Mouse (Mus musculus): ENCODE measurements at regions not wholly inside any gene's neighbourhood (a gene's known extent, or its start where the extent isn't known, plus 50 kb on each side); places are given as distances from the start of the nearest gene placed in this dataset.

- Histone ChIP-seq H3K4me3 (ENCODE audit: low read depth, low read length) (no peak overlapping the region), H3K36me3 (ENCODE audit: control insufficient read depth, insufficient read depth, low read length) (no peaks in the 10 kb centered on the region), H3K27me3 (ENCODE audit: control insufficient read depth, insufficient read depth, low read length) (no peaks in the 10 kb centered on the region), H3K4me1 (ENCODE audit: control insufficient read depth, insufficient read depth, low read length) (no peaks in the 10 kb centered on the region), H3K4me2 (replicated peaks; ENCODE audit: low read depth, low read length) (no peak overlapping the region), H3K9me3 (ENCODE audit: control insufficient read depth, low read depth, low read length) (no peaks in the 10 kb centered on the region), H3K27ac (ENCODE audit: low read length) (no peak overlapping the region), H3K9ac (replicated peaks; ENCODE audit: low read depth, low read length) (no peak overlapping the region)
- no peak for ATAC-seq (ENCODE audit: insufficient number of reproducible peaks, insufficient read depth, low FRiP score, low read depth)
- WGBS: 100% methylated on average over 1 of the region's 1 CpGs
These were observed 60.5 kb upstream of the Eef2kmt start for GRCm38 (mm10) chr16:5316271-5316670.

- H3K9ac ChIP-seq (replicated peaks; ENCODE audit: low read depth, low read length): no peak overlapping the region
- no peaks in the 10 kb centered on the region for H3K9me3 ChIP-seq (ENCODE audit: control insufficient read depth, low read depth, low read length)
- H3K4me2 ChIP-seq (replicated peaks; ENCODE audit: low read depth, low read length): no peak overlapping the region
- H3K4me3 ChIP-seq (ENCODE audit: low read depth, low read length): no peak overlapping the region
- WGBS: 78% methylated on average over 6 of the region's 6 CpGs
- H3K27me3 ChIP-seq (ENCODE audit: control insufficient read depth, insufficient read depth, low read length): no peaks in the 10 kb centered on the region
- no peak for ATAC-seq (ENCODE audit: insufficient number of reproducible peaks, insufficient read depth, low FRiP score, low read depth)
- H3K27ac ChIP-seq (ENCODE audit: low read length): no peak overlapping the region
- no peaks in the 10 kb centered on the region for H3K4me1 ChIP-seq (ENCODE audit: control insufficient read depth, insufficient read depth, low read length)
- no peaks in the 10 kb centered on the region for H3K36me3 ChIP-seq (ENCODE audit: control insufficient read depth, insufficient read depth, low read length)
These were observed 57.5 kb upstream of the Eef2kmt start for GRCm38 (mm10) chr16:5313261-5313660.

DNA sequence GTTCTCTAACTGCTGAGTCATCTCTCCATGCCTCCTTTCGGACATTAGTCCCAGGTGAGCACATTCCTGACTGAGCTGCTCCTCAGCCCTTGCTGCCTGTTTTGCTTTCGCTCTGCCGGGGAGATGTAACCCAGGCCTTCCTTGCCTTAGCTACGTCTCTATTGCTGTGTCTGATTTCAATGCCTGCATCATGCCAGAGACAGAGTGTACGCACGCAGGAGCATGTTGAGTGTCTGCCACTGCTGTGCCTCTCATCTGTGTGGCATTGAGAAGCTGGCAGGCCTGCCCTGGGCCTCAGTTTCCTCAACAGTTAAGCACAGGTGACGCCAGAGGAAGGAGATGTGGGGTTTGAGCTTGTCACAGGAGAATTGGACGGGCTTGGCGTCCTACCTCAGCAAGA, 55.7 kb upstream of the Eef2kmt start:
- H3K4me3 ChIP-seq (ENCODE audit: low read depth, low read length): no peak overlapping the region
- no peak overlapping the region for H3K4me2 ChIP-seq (replicated peaks; ENCODE audit: low read depth, low read length)
- 79% methylated on average over 9 of the region's 9 CpGs for WGBS
- no peaks in the 10 kb centered on the region for H3K4me1 ChIP-seq (ENCODE audit: control insufficient read depth, insufficient read depth, low read length)
- H3K9ac ChIP-seq (replicated peaks; ENCODE audit: low read depth, low read length): no peak overlapping the region
- H3K9me3 ChIP-seq (ENCODE audit: control insufficient read depth, low read depth, low read length): no peaks in the 10 kb centered on the region
- H3K27ac ChIP-seq (ENCODE audit: low read length): no peak overlapping the region
- H3K27me3 ChIP-seq (ENCODE audit: control insufficient read depth, insufficient read depth, low read length): peaks cover 5% of the 10 kb centered on the region
- H3K36me3 ChIP-seq (ENCODE audit: control insufficient read depth, insufficient read depth, low read length): no peaks in the 10 kb centered on the region
- ATAC-seq (ENCODE audit: insufficient number of reproducible peaks, insufficient read depth, low FRiP score, low read depth): no peak

GRCm38 (mm10) chr16:5310736-5311135, 55.0 kb upstream of the Eef2kmt start:
- no peaks in the 10 kb centered on the region for H3K36me3 ChIP-seq (ENCODE audit: control insufficient read depth, insufficient read depth, low read length)
- 92% methylated on average over 10 of the region's 10 CpGs for WGBS
- no peaks in the 10 kb centered on the region for H3K4me1 ChIP-seq (ENCODE audit: control insufficient read depth, insufficient read depth, low read length)
- H3K9ac ChIP-seq (replicated peaks; ENCODE audit: low read depth, low read length): no peak overlapping the region
- no peak overlapping the region for H3K27ac ChIP-seq (ENCODE audit: low read length)
- H3K27me3 ChIP-seq (ENCODE audit: control insufficient read depth, insufficient read depth, low read length): peaks cover 5% of the 10 kb centered on the region
- H3K4me3 ChIP-seq (ENCODE audit: low read depth, low read length): no peak overlapping the region
- no peak for ATAC-seq (ENCODE audit: insufficient number of reproducible peaks, insufficient read depth, low FRiP score, low read depth)
- no peak overlapping the region for H3K4me2 ChIP-seq (replicated peaks; ENCODE audit: low read depth, low read length)
- H3K9me3 ChIP-seq (ENCODE audit: control insufficient read depth, low read depth, low read length): no peaks in the 10 kb centered on the region

- no peak overlapping the region for H3K4me3 ChIP-seq (ENCODE audit: low read depth, low read length)
- 61% methylated on average over 7 of the region's 7 CpGs for WGBS
- H3K27me3 ChIP-seq (ENCODE audit: control insufficient read depth, insufficient read depth, low read length): peaks cover 5% of the 10 kb centered on the region
- ATAC-seq (ENCODE audit: insufficient number of reproducible peaks, insufficient read depth, low FRiP score, low read depth): no peak
- H3K9me3 ChIP-seq (ENCODE audit: control insufficient read depth, low read depth, low read length): no peaks in the 10 kb centered on the region
- no peaks in the 10 kb centered on the region for H3K4me1 ChIP-seq (ENCODE audit: control insufficient read depth, insufficient read depth, low read length)
- no peak overlapping the region for H3K27ac ChIP-seq (ENCODE audit: low read length)
- no peaks in the 10 kb centered on the region for H3K36me3 ChIP-seq (ENCODE audit: control insufficient read depth, insufficient read depth, low read length)
- no peak overlapping the region for H3K9ac ChIP-seq (replicated peaks; ENCODE audit: low read depth, low read length)
- H3K4me2 ChIP-seq (replicated peaks; ENCODE audit: low read depth, low read length): no peak overlapping the region
These were observed 52.0 kb upstream of the Eef2kmt start for GRCm38 (mm10) chr16:5307761-5308160.

DNA sequence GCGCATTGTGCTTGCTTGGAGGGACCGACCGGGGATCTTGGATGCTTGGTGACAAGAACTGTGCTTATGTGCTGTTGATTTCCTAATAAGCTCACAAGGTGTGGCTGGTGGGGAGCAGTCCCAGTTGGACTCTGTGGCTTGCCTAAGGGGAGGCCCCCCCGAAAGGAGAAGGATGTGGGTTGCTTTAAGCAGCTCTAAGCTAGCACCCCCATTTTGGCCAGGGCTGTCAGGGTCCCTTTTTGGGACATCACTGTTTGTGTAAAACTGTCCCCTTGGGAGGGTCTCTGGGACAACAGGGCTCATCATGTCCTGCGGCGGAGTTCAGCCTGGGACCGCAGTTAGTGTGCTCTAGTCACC, 51.4 kb upstream of the Eef2kmt start:
- Histone ChIP-seq H3K27ac (ENCODE audit: low read length) (no peak overlapping the region), H3K9ac (replicated peaks; ENCODE audit: low read depth, low read length) (0 out of 2 replicates have a peak overlapping the region, but pooled peaks have one; percentile 28), H3K4me1 (ENCODE audit: control insufficient read depth, insufficient read depth, low read length) (no peaks in the 10 kb centered on the region), H3K36me3 (ENCODE audit: control insufficient read depth, insufficient read depth, low read length) (no peaks in the 10 kb centered on the region), H3K27me3 (ENCODE audit: control insufficient read depth, insufficient read depth, low read length) (peaks cover 5% of the 10 kb centered on the region), H3K4me2 (replicated peaks; ENCODE audit: low read depth, low read length) (peak overlapping the region; percentile 86), H3K9me3 (ENCODE audit: control insufficient read depth, low read depth, low read length) (no peaks in the 10 kb centered on the region), H3K4me3 (ENCODE audit: low read depth, low read length) (peak overlapping the region; percentile 33)
- 69% methylated on average over 7 of the region's 7 CpGs for WGBS
- no peak for ATAC-seq (ENCODE audit: insufficient number of reproducible peaks, insufficient read depth, low FRiP score, low read depth)

GRCm38 (mm10) chr16:5306588-5307248, 50.9 kb upstream of the Eef2kmt start:
- Histone ChIP-seq H3K27me3 (ENCODE audit: control insufficient read depth, insufficient read depth, low read length) (peaks cover 5% of the 10 kb centered on the region), H3K4me2 (replicated peaks; ENCODE audit: low read depth, low read length) (peak overlapping the region; percentile 86), H3K27ac (ENCODE audit: low read length) (no peak overlapping the region), H3K4me3 (ENCODE audit: low read depth, low read length) (peak overlapping the region; percentile 33), H3K4me1 (ENCODE audit: control insufficient read depth, insufficient read depth, low read length) (no peaks in the 10 kb centered on the region), H3K36me3 (ENCODE audit: control insufficient read depth, insufficient read depth, low read length) (no peaks in the 10 kb centered on the region), H3K9me3 (ENCODE audit: control insufficient read depth, low read depth, low read length) (no peaks in the 10 kb centered on the region), H3K9ac (replicated peaks; ENCODE audit: low read depth, low read length) (peak overlapping the region; percentile 28; the same call in 1 of the 2 replicates)
- 2% methylated on average over 36 of the region's 36 CpGs for WGBS
- ATAC-seq (ENCODE audit: insufficient number of reproducible peaks, insufficient read depth, low FRiP score, low read depth): peak; percentile 85
